Mouse (Mus musculus) CH12.LX (cell line): Measurements from ENCODE around the gene Tex36. TPM values are rescaled to one million over a fixed set of nuclear protein-coding genes. Genes with fewer than 3 reads are reported as not detected.

Source experiments
- DNase-seq: peaks from one replicate; pipeline ENCODE4 v3.0.0-alpha.2; 2013; ENCODE audit errors: extremely low read depth
- H3K27ac ChIP-seq: 2 replicates; pipeline ENCODE4 v1.5.1; 2012; ENCODE audit warnings: low read depth, mild to moderate bottlenecking, control low read depth, moderate library complexity; ENCODE audit not compliant: insufficient read depth
- H3K27me3 ChIP-seq: replicated peaks from 2 replicates; pipeline ENCODE3; 2012; ENCODE audit warnings: inconsistent platforms
- H3K36me3 ChIP-seq, 2 experiments: replicated peaks in 1 of 2; 2 replicates each; pipeline versions ENCODE3 to v1.6.1; 2012; ENCODE audit warnings: inconsistent platforms in 1 of 2, low read length in 1 of 2, mild to moderate bottlenecking in 1 of 2, mixed read lengths in 1 of 2, moderate library complexity in 1 of 2; ENCODE audit not compliant: control insufficient read depth in 1 of 2, insufficient read depth in 1 of 2
- H3K4me1 ChIP-seq, 2 experiments: 2 replicates each; pipeline ENCODE4 v1.6.1; 2012; ENCODE audit warnings: inconsistent platforms in 1 of 2, moderate library complexity in 1 of 2; ENCODE audit not compliant: insufficient read depth in 2 of 2, control insufficient read depth in 1 of 2
- H3K4me2 ChIP-seq: 2 replicates; pipeline ENCODE4 v1.6.1; 2012; ENCODE audit warnings: low read depth, mild to moderate bottlenecking, control low read depth; ENCODE audit not compliant: poor library complexity, insufficient read depth, severe bottlenecking
- H3K4me3 ChIP-seq, 3 experiments: fragments of 150-350 bp in 1 of 3; sonication (generic) in 1 of 3; replicated peaks in 1 of 3; 2 replicates each; pipeline versions ENCODE3 to v1.5.1; 2011 to 2012; ENCODE audit warnings: low read depth in 2 of 3, low read length in 2 of 3, mild to moderate bottlenecking in 2 of 3, moderate library complexity in 2 of 3, control low read depth in 1 of 3, improper control_type of control experiment in 1 of 3, inconsistent platforms in 1 of 3, mixed read lengths in 1 of 3; ENCODE audit not compliant: poor library complexity in 1 of 3
- H3K79me2 ChIP-seq: replicated peaks from 2 replicates; pipeline ENCODE4 v1.6.1; 2012; ENCODE audit warnings: mild to moderate bottlenecking, moderate library complexity; ENCODE audit not compliant: control insufficient read depth, poor library complexity, insufficient read depth, severe bottlenecking; ENCODE audit errors: extremely low read depth
- H3K9ac ChIP-seq: 2 replicates; pipeline ENCODE4 v1.6.1; 2012; ENCODE audit warnings: low read depth, mild to moderate bottlenecking, control low read depth, moderate library complexity; ENCODE audit not compliant: insufficient read depth
- H3K9me3 ChIP-seq: replicated peaks from 2 replicates; pipeline ENCODE3; 2012; ENCODE audit warnings: low read length, inconsistent platforms, mixed read lengths
- BHLHE40 ChIP-seq: IDR thresholded peaks from 2 replicates; pipeline ENCODE4 v1.6.1; 2011; ENCODE audit warnings: mild to moderate bottlenecking, low read depth, low read length, improper control_type of control experiment
- CTCF ChIP-seq, 2 experiments: IDR thresholded peaks in 1 of 2; conservative IDR thresholded peaks in 1 of 2; 2 replicates each; pipeline ENCODE4 v1.5.1; 2011 to 2012; ENCODE audit warnings: low read depth in 2 of 2, low read length in 2 of 2, improper control_type of control experiment in 1 of 2, inconsistent platforms in 1 of 2, mild to moderate bottlenecking in 1 of 2, moderate library complexity in 1 of 2
- ELF1 ChIP-seq: IDR thresholded peaks from 2 replicates; pipeline ENCODE4 v1.6.1; 2014; ENCODE audit warnings: low read depth, mild to moderate bottlenecking, inconsistent platforms, low read length, improper control_type of control experiment
- ETS1 ChIP-seq: conservative IDR thresholded peaks from 2 replicates; pipeline ENCODE4 v1.6.1; 2012; ENCODE audit warnings: low read depth, mild to moderate bottlenecking, inconsistent platforms, low read length, improper control_type of control experiment, moderate library complexity
- IRF4 ChIP-seq: IDR thresholded peaks from 2 replicates; pipeline ENCODE4 v1.6.1; 2014; ENCODE audit warnings: low read depth, mild to moderate bottlenecking, inconsistent platforms, low read length, improper control_type of control experiment
- JUND ChIP-seq: conservative IDR thresholded peaks from 2 replicates; pipeline ENCODE4 v1.6.1; 2011; ENCODE audit warnings: low read depth, low read length, improper control_type of control experiment
- MAFK ChIP-seq: IDR thresholded peaks from 2 replicates; pipeline ENCODE4 v1.6.1; 2011; ENCODE audit warnings: low read length, improper control_type of control experiment; ENCODE audit not compliant: insufficient replicate concordance
- MAX ChIP-seq: IDR thresholded peaks from 2 replicates; pipeline ENCODE4 v1.6.1; 2011; ENCODE audit warnings: low read length, improper control_type of control experiment
- MAZ ChIP-seq: IDR thresholded peaks from 2 replicates; pipeline ENCODE4 v1.6.1; 2012; ENCODE audit warnings: low read depth, mild to moderate bottlenecking, inconsistent platforms, low read length, improper control_type of control experiment, moderate library complexity
- MXI1 ChIP-seq: IDR thresholded peaks from 2 replicates; pipeline ENCODE4 v1.6.1; 2011; ENCODE audit warnings: mild to moderate bottlenecking, low read depth, low read length, improper control_type of control experiment
- NRF1 ChIP-seq: IDR thresholded peaks from 2 replicates; pipeline ENCODE4 v1.6.1; 2014; ENCODE audit warnings: low read depth, mild to moderate bottlenecking, inconsistent platforms, low read length, improper control_type of control experiment, moderate library complexity
- PAX5 ChIP-seq: IDR thresholded peaks from 2 replicates; pipeline ENCODE4 v1.6.1; 2012; ENCODE audit warnings: low read length, inconsistent platforms, mixed read lengths
- RAD21 ChIP-seq: IDR thresholded peaks from 2 replicates; pipeline ENCODE4 v1.6.1; 2011; ENCODE audit warnings: low read depth, mild to moderate bottlenecking, low read length, improper control_type of control experiment, moderate library complexity
- TCF12 ChIP-seq: IDR thresholded peaks from 2 replicates; pipeline ENCODE4 v1.6.1; 2014; ENCODE audit warnings: low read depth, mild to moderate bottlenecking, inconsistent platforms, low read length, improper control_type of control experiment
- USF1 ChIP-seq: IDR thresholded peaks from 2 replicates; pipeline ENCODE4 v1.6.1; 2014; ENCODE audit warnings: low read depth, mild to moderate bottlenecking, inconsistent platforms, low read length, improper control_type of control experiment
- USF2 ChIP-seq: conservative IDR thresholded peaks from 2 replicates; pipeline ENCODE4 v1.6.1; 2011; ENCODE audit warnings: low read depth, low read length, improper control_type of control experiment
- ZC3H11A ChIP-seq: IDR thresholded peaks from 2 replicates; pipeline ENCODE4 v1.6.1; 2012; ENCODE audit warnings: low read depth, mild to moderate bottlenecking, inconsistent platforms, low read length, improper control_type of control experiment
- ZKSCAN1 ChIP-seq: IDR thresholded peaks from 2 replicates; pipeline ENCODE4 v1.6.1; 2012; ENCODE audit warnings: low read depth, inconsistent platforms, low read length, improper control_type of control experiment, borderline replicate concordance
- ZNF384 ChIP-seq: IDR thresholded peaks from 2 replicates; pipeline ENCODE4 v1.6.1; 2012; ENCODE audit warnings: low read depth, low read length, improper control_type of control experiment, inconsistent platforms
- dilution Hi-C: fragments of 300-500 bp; cut with MboI; formaldehyde crosslinking; loops from 2 replicates; pipeline ENCODE4 v1.14.3; 2020; ENCODE audit warnings: low sequenced_read_pairs; ENCODE audit not compliant: extremely low pct_unique_long_range_greater_than_20kb, extremely low pct_ligation_motif_present
- in situ Hi-C: fragments of 300-500 bp; cut with MboI; formaldehyde crosslinking; loops from 3 replicates; pipeline ENCODE4 v1.14.3; 2019; ENCODE audit warnings: low sequenced_read_pairs, low pct_ligation_motif_present, low pct_unique_long_range_greater_than_20kb, mixed read lengths
- polyA plus RNA-seq: library from polyadenylated mRNA; unstranded; fragments of >175 nt; gene quantifications from 2 replicates; pipeline ENCODE4 v1.2.1, GENCODE M21; 2012; ENCODE audit warnings: low read depth; ENCODE audit not compliant: insufficient read length
- total RNA-seq, 2 experiments: library from RNA; depleted of rRNA; stranded (reverse); fragments of 300-350 nt in 1 of 2; fragments of >200 nt in 1 of 2; gene quantifications; 2 replicates each; pipeline ENCODE4 v1.2.3; 2012 to 2014

The Tex36 gene
- total and polyA plus RNA-seq, 3 experiments, result not detected

DNA sequence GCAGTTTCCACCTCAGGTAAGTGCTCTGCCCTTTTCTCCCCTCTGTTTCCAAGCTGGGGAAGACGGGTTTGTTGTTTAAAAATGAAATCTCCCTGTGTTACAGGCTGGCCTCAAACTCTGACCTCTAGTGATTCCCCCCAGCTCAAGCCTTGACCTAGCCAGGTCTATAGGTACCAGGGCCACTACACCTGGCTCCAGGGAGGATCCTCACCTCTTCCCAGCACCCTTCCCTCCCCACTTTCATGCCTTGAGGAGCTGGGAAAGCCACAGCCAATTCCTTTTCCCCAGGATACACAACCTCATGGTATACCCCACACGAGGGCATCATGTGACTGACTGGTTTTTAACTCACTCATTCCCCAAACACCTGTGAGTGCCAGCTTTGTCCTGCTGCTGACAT, 57.0 kb downstream of the Tex36 start:
- dilution Hi-C loops (no loop called here), in situ Hi-C loops (no loop called here)
- Histone ChIP-seq H3K27ac (no peak overlapping the region), H3K9ac (no peak overlapping the region), H3K4me1 (no peaks in the 10 kb centered on the region), H3K27me3 (peaks cover 82% of the 10 kb centered on the region), H3K79me2 (no peaks in the 10 kb centered on the region), H3K9me3 (peaks cover 8% of the 10 kb centered on the region), H3K4me3 (no peak overlapping the region), H3K36me3 (no peaks in the 10 kb centered on the region), H3K4me2 (no peak overlapping the region)
- TF ChIP-seq NRF1, result no peak
- no peak for TF ChIP-seq ELF1
- TF ChIP-seq ZNF384, result no peak
- no peak for TF ChIP-seq MAX
- no peak for TF ChIP-seq JUND
- no peak for TF ChIP-seq MAFK
- no peak for TF ChIP-seq ZKSCAN1
- no peak for TF ChIP-seq TCF12
- no peak for TF ChIP-seq MXI1
- TF ChIP-seq CTCF (conservative IDR thresholded peaks at IDR 0.05 in 1 of 2, IDR thresholded peaks at IDR 0.05 in 1 of 2; ENCODE audit: low read depth in 2 of 2, low read length in 2 of 2), result no peak
- TF ChIP-seq ZC3H11A, result no peak
- TF ChIP-seq RAD21, result no peak
- no peak for TF ChIP-seq USF1
- TF ChIP-seq MAZ, result no peak
- TF ChIP-seq ETS1, result no peak
- no peak for TF ChIP-seq PAX5
- no peak for DNase-seq

DNA sequence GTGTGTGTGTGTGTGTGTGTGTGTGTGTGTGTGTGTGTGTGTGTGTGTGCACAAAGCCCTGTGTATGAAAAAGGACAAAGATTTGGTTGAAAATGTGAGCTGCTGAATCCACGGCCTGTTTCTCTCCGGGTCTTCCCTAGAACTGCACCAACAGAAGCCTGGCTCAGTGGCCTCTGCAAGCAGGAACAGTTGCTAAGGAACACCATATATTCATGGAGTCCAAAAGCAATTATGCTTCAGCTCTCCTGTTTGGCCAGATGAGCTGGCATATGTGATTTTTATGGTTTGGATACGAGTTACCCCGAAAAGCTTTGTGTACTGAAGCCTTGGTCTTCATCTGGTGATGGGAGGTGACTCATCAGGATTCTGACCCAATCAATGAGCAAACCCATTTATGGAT, 58.8 kb downstream of the Tex36 start:
- no peak overlapping the region for H3K4me3 ChIP-seq
- H3K9ac ChIP-seq, result no peak overlapping the region
- no peaks in the 10 kb centered on the region for H3K36me3 ChIP-seq
- H3K4me2 ChIP-seq, result no peak overlapping the region
- no peak for DNase-seq
- TF ChIP-seq IRF4 (no peak), BHLHE40 (no peak), PAX5 (no peak), ZC3H11A (no peak), USF2 (no peak), RAD21 (no peak), JUND (no peak)
- H3K79me2 ChIP-seq, result no peaks in the 10 kb centered on the region
- in situ Hi-C loops (no loop called here), dilution Hi-C loops (no loop called here)
- no peaks in the 10 kb centered on the region for H3K4me1 ChIP-seq
- peaks cover 80% of the 10 kb centered on the region for H3K27me3 ChIP-seq
- no peak overlapping the region for H3K27ac ChIP-seq
- H3K9me3 ChIP-seq, result peaks cover 8% of the 10 kb centered on the region
